Mouse (Mus musculus): ENCODE results near the gene Calm2. TPM values are rescaled to one million over a fixed set of nuclear protein-coding genes. Genes with fewer than 3 reads are reported as not detected.
A peak's percentile ranks its signal among the peaks of the same experiment; 100 is the strongest.

Gene Calm2
- polyA plus RNA-seq, 1 experiment from 2014 or later: 619 TPM

DNA sequence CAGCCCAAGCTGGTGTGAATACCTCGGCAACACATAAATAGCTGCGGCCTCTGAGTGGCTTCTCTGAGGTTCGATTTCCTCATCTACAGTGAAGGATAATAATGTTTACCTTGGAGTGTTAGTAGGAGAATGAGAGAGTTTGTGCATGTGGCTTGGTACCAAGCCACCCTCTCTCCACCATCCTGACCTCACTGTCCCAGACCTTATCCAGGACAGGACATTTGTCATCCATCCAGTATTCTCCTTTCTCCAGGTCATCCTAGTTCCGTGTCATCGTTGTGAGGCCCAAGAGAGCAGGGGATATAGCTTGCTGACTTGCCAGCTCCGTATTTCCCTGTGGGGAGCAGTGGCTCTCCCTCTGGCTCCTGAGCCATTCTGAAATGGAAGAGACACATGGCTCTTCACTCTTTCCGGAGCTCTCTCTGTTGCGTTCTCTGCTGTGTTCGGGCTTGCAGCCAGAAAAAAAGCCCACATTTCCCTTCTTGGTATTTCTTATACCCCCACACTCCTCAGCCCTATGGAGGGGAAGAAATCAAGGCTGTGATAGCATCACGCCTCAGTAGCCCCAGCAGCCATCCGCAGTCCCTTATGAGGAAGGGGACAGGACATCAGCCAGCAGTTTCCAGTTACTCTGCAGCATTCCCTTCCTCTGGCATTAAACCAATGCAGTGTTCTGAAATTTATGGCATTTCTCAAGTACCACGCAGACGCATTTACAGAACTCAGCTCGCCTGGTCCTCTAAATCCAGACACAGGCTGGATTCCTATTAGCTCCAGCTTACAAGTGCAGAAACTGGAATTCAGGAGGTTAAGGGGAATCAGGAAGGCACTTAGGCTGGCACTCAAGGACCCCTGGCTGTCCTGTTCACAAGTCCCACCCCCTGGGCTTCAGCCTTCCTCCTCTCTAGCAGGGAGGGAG, 13.3 kb upstream of the Calm2 start:
- no peak; the same call in 1 of the 2 replicates for ATAC-seq (ENCODE audit: insufficient number of reproducible peaks, low FRiP score)
- Histone ChIP-seq H3K27ac (ENCODE audit: poor library complexity, severe bottlenecking) (peak overlapping the region; percentile 81), H3K9me3 (replicated peaks) (no peaks in the 10 kb centered on the region), H3K4me2 (peak overlapping the region; percentile 61), H3K9ac (peak overlapping the region; percentile 65), H3K27me3 (replicated peaks) (no peaks in the 10 kb centered on the region), H3K4me1 (replicated peaks) (peaks cover 34% of the 10 kb centered on the region), H3K4me3 (peak overlapping the region; percentile 19), H3K36me3 (no peaks in the 10 kb centered on the region)
- 11% methylated on average over 14 of the region's 14 CpGs for WGBS

- peak overlapping the region; percentile 65 for H3K9ac ChIP-seq
- peak overlapping the region; percentile 16; the same call in 1 of the 2 replicates for H3K4me3 ChIP-seq
- H3K4me1 ChIP-seq (replicated peaks): peaks cover 34% of the 10 kb centered on the region
- H3K4me2 ChIP-seq: peak overlapping the region; percentile 61
- peak overlapping the region; percentile 81 for H3K27ac ChIP-seq (ENCODE audit: poor library complexity, severe bottlenecking)
- 3% methylated on average over 16 of the region's 17 CpGs for WGBS
- H3K36me3 ChIP-seq: no peaks in the 10 kb centered on the region
- peak; percentile 53 for ATAC-seq (ENCODE audit: insufficient number of reproducible peaks, low FRiP score)
- no peaks in the 10 kb centered on the region for H3K27me3 ChIP-seq (replicated peaks)
- H3K9me3 ChIP-seq (replicated peaks): no peaks in the 10 kb centered on the region
Measured at GRCm38 (mm10) chr17:87458911-87459749, 12.4 kb upstream of the Calm2 start.

- ATAC-seq (ENCODE audit: insufficient number of reproducible peaks, low FRiP score): no peak
- Histone ChIP-seq H3K4me3 (no peak overlapping the region), H3K4me1 (replicated peaks) (peaks cover 34% of the 10 kb centered on the region), H3K27ac (ENCODE audit: poor library complexity, severe bottlenecking) (0 out of 2 replicates have a peak overlapping the region, but pooled peaks have one; percentile 11), H3K36me3 (no peaks in the 10 kb centered on the region), H3K9ac (no peak overlapping the region), H3K9me3 (replicated peaks) (no peaks in the 10 kb centered on the region), H3K27me3 (replicated peaks) (no peaks in the 10 kb centered on the region), H3K4me2 (no peak overlapping the region)
- WGBS: 64% methylated on average over 7 of the region's 7 CpGs
Measured at GRCm38 (mm10) chr17:87457961-87458360, 11.2 kb upstream of the Calm2 start.

- Histone ChIP-seq H3K36me3 (no peaks in the 10 kb centered on the region), H3K9ac (no peak overlapping the region), H3K27ac (ENCODE audit: poor library complexity, severe bottlenecking) (no peak overlapping the region), H3K4me3 (no peak overlapping the region), H3K9me3 (replicated peaks) (no peaks in the 10 kb centered on the region), H3K27me3 (replicated peaks) (no peaks in the 10 kb centered on the region), H3K4me1 (replicated peaks) (peaks cover 10% of the 10 kb centered on the region), H3K4me2 (no peak overlapping the region)
- no peak for ATAC-seq (ENCODE audit: insufficient number of reproducible peaks, low FRiP score)
- 87% methylated on average over 3 of the region's 3 CpGs for WGBS
Measured at GRCm38 (mm10) chr17:87454121-87454520, 7.4 kb upstream of the Calm2 start.

DNA sequence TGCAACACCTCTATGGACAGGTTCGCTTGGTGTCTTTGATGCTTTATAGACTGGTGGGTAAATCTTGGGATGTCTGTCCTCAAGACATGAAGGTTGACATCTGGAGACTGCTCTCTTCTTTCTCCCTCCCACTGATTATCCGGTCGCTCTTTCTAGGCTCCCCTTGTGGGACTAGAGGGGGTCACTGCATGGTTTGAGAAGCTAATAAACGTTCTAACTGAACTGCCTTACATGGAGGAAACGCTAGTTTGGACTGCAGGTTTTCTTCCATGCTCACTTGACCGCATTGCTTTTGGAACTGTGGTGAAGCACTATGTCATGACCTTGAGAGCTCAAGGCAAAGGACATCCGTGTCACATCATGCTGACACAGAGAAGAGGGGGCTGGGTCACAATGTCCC, 6.6 kb upstream of the Calm2 start:
- peaks cover 5% of the 10 kb centered on the region for H3K4me1 ChIP-seq (replicated peaks)
- H3K4me3 ChIP-seq: no peak overlapping the region
- ATAC-seq (ENCODE audit: insufficient number of reproducible peaks, low FRiP score): no peak
- no peaks in the 10 kb centered on the region for H3K9me3 ChIP-seq (replicated peaks)
- no peaks in the 10 kb centered on the region for H3K27me3 ChIP-seq (replicated peaks)
- no peak overlapping the region for H3K9ac ChIP-seq
- H3K36me3 ChIP-seq: no peaks in the 10 kb centered on the region
- no peak overlapping the region for H3K27ac ChIP-seq (ENCODE audit: poor library complexity, severe bottlenecking)
- H3K4me2 ChIP-seq: no peak overlapping the region
- 75% methylated on average over 7 of the region's 7 CpGs for WGBS

- Histone ChIP-seq H3K9ac (no peak overlapping the region), H3K4me1 (replicated peaks) (peaks cover 13% of the 10 kb centered on the region), H3K4me2 (no peak overlapping the region), H3K36me3 (no peaks in the 10 kb centered on the region), H3K4me3 (no peak overlapping the region), H3K27me3 (replicated peaks) (no peaks in the 10 kb centered on the region), H3K27ac (ENCODE audit: poor library complexity, severe bottlenecking) (no peak overlapping the region), H3K9me3 (replicated peaks) (no peaks in the 10 kb centered on the region)
- WGBS: 56% methylated on average over 8 of the region's 8 CpGs
- ATAC-seq (ENCODE audit: insufficient number of reproducible peaks, low FRiP score): no peak
Measured at GRCm38 (mm10) chr17:87448881-87449280, 2.1 kb upstream of the Calm2 start.

GRCm38 (mm10) chr17:87448339-87448738, 1.6 kb upstream of the Calm2 start:
- 92% methylated on average over 9 of the region's 9 CpGs for WGBS
- Histone ChIP-seq H3K9me3 (replicated peaks) (no peaks in the 10 kb centered on the region), H3K27me3 (replicated peaks) (no peaks in the 10 kb centered on the region), H3K4me2 (no peak overlapping the region), H3K4me3 (no peak overlapping the region), H3K36me3 (0 out of 2 replicates have a peak, but pooled peaks cover 2% of the 10 kb centered on the region), H3K27ac (ENCODE audit: poor library complexity, severe bottlenecking) (no peak overlapping the region), H3K4me1 (replicated peaks) (peaks cover 17% of the 10 kb centered on the region), H3K9ac (no peak overlapping the region)
- no peak for ATAC-seq (ENCODE audit: insufficient number of reproducible peaks, low FRiP score)

DNA sequence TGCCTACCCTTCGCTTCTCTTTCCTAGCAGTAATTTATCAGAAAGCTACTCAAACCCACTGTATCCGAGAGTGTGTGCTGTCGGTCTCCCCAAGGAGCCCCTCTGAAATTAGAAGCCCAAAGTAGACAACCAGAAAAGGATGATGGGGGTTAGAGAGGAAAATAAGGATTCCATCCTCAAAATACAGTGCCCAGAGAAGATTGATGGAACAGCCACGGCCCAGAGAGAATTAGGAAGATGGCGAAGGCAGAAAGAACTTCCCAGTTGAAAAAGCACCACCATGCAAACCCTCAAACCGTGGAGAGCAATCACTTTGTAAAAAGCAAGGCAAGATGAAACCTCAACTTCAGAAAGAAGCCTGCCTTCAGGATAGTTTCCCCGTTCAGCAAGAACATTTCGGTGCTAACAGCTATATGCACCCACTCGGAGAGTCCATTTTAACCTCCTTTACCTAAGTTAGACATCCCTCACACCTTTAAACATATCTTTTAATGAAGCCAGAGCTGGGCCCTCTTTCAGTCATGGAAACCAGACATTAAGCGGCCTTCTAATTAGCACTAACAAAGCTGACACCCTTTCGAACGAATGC, 971 bp upstream of the Calm2 start:
- no peaks in the 10 kb centered on the region for H3K9me3 ChIP-seq (replicated peaks)
- H3K4me2 ChIP-seq: peak overlapping the region; percentile 80
- ATAC-seq (ENCODE audit: insufficient number of reproducible peaks, low FRiP score): no peak
- H3K9ac ChIP-seq: peak overlapping the region; percentile 96
- 0 out of 2 replicates have a peak, but pooled peaks cover 4% of the 10 kb centered on the region for H3K36me3 ChIP-seq
- 51% methylated on average over 12 of the region's 12 CpGs for WGBS
- H3K27me3 ChIP-seq (replicated peaks): no peaks in the 10 kb centered on the region
- peak overlapping the region; percentile 97 for H3K27ac ChIP-seq (ENCODE audit: poor library complexity, severe bottlenecking)
- H3K4me3 ChIP-seq: peak overlapping the region; percentile 77
- H3K4me1 ChIP-seq (replicated peaks): peaks cover 20% of the 10 kb centered on the region

DNA sequence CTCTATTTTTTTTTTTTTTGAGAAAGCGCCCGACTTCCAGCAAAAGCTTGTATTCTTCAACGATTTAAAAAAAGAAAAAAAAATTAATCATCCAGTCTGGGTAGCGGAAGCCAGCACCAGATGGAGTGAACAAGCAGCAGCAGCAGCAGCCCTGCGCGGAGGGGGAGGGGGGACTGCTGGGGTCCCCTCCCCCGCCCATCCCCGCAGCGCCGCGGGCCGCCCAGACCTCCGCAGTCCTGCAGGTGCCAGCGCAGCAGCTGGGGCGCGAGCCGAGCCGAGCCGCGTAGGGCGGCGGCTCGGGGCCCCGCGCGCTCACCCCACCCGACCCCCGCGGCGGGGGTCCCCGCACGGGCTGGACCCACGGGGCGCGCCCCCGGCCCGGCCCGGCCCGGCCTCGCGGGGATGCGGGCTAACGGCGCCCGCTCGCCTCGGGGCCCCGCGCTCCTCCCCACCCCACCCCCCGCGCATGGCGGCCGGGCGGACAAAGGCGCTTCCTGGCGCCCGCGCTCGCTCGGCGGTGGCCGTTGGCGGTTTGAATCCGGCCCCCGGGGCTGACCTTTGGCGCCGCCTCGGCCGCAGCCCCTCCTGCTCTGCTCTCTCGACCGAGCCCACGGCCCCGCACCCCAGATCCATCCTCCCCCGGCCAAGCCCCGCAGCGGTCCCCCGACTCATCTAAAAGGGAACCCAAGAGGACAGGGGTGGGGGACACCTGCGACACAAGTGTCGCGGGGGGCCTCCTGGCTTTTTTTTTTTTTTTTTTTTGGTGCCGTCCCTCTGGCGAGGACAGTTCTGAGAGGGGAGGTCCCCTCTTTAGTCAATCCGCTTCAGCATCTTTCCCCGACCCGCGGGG, 593 bp downstream of the Calm2 start:
- Histone ChIP-seq H3K4me2 (peak overlapping the region; percentile 82), H3K27ac (ENCODE audit: poor library complexity, severe bottlenecking) (peak overlapping the region; percentile 97), H3K4me3 (peak overlapping the region; percentile 77), H3K9me3 (replicated peaks) (no peaks in the 10 kb centered on the region), H3K36me3 (peaks cover 9% of the 10 kb centered on the region), H3K4me1 (replicated peaks) (peaks cover 27% of the 10 kb centered on the region), H3K27me3 (replicated peaks) (no peaks in the 10 kb centered on the region), H3K9ac (peak overlapping the region; percentile 96)
- peak; percentile 79 for ATAC-seq (ENCODE audit: insufficient number of reproducible peaks, low FRiP score)
- WGBS: under 1% methylated on average over 52 of the region's 86 CpGs

GRCm38 (mm10) chr17:87445337-87445916, 1.3 kb downstream of the Calm2 start:
- Histone ChIP-seq H3K4me3 (peak overlapping the region; percentile 77), H3K4me2 (peak overlapping the region; percentile 82), H3K4me1 (replicated peaks) (peaks cover 28% of the 10 kb centered on the region), H3K27me3 (replicated peaks) (no peaks in the 10 kb centered on the region), H3K9ac (peak overlapping the region; percentile 96), H3K9me3 (replicated peaks) (no peaks in the 10 kb centered on the region), H3K27ac (ENCODE audit: poor library complexity, severe bottlenecking) (peak overlapping the region; percentile 97), H3K36me3 (peaks cover 10% of the 10 kb centered on the region)
- no peak for ATAC-seq (ENCODE audit: insufficient number of reproducible peaks, low FRiP score)
- WGBS: under 1% methylated on average over 13 of the region's 13 CpGs
